Mouse (Mus musculus) adrenal gland, postnatal 10 days (tissue): ENCODE measurements around the gene Map9. TPM values are rescaled to one million over a fixed set of nuclear protein-coding genes. Genes with fewer than 3 reads are reported as not detected.
A peak's percentile ranks its signal among the peaks of the same experiment; 100 is the strongest.
"Not testable (repeated sequence)": the region's sequence is repeated elsewhere in the genome, so short reads cannot be mapped to it uniquely, and the experiment has no call there.

Experiments
- DNase-seq: peaks from one replicate; pipeline ENCODE4 v3.0.0; 2021; ENCODE audit warnings: mixed read lengths
- long read RNA-seq, 2 experiments: library from polyadenylated mRNA; stranded (forward); transcript quantifications; one replicate each; pipeline ENCODE4 v2.0.0; 2021
- total RNA-seq, 2 experiments: library from RNA; stranded (reverse); gene quantifications; 2 replicates each; pipeline ENCODE4 v1.2.3; 2021

Gene Map9
- total RNA-seq: 1 to 10 TPM; 4.5 to 6.5 TPM
- long read RNA-seq, experiment 1, partial matches to known transcripts: 2 of 2 reads
- long read RNA-seq, experiment 1, other reads (novel, unspliced or antisense): 0 of 2 reads
- long read RNA-seq, experiment 2, partial matches to known transcripts: 1 of 1 reads
- long read RNA-seq, experiment 2, other reads (novel, unspliced or antisense): 0 of 1 reads

DNA sequence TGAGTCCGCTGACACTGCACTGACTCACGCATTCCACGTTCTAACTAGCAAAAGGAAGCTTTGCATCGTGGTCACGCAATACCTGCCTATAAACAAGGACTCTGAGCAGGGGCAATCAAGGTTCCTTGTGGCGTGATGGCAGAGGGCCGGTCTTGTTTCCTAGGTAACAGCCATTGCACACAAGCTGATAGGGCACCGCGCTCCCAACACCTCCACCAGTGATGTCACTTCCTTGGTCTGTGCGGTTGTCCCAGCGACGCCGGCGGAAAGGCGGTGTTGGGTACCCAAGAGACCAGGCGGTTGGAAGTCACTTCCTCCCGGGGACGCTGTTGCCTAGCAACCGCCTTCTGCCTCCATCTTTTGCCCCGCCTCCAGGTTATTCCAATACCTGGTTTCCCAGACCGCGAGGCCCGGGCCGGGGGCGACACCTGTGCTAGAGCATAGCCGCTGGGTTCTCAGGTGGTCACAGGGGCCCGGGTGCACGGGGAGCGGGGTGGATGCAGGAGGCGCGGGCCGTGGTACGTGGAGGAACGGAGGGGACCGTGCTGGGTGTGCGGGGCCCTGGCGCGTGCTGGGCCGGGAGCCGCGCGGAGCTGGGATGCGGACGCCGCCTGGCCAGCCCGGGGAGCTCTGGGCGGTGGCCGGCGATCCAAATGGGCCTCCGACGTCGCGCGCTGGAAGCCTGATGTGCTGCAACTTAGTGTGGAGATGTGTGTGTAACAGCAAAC lies at the start of gene Map9:
Gene Map9 (plus strand): TSS at position 248 of the 728 bp plus-strand sequence.
- peak; percentile 95 for DNase-seq

DNA sequence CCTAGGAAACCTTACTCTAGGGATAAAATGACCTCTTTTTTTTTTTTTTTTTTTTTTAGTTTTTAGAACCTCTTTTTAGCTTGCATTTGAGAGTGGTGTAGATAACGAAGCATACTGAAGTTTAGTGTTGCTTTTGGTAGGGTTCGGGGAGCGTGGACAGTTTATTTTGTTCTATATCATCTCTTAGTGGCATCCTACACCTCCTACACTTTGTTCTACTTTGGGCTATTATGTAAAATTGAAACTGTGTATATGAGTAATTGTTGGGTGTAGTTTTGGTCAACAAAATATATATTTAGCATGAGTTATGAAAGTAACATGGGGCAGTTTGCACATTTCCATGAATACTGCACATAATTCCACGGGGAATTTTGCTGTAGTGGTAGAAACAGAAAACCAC lies 42.1 kb upstream of the Map9 start:
- DNase-seq: no peak

DNA sequence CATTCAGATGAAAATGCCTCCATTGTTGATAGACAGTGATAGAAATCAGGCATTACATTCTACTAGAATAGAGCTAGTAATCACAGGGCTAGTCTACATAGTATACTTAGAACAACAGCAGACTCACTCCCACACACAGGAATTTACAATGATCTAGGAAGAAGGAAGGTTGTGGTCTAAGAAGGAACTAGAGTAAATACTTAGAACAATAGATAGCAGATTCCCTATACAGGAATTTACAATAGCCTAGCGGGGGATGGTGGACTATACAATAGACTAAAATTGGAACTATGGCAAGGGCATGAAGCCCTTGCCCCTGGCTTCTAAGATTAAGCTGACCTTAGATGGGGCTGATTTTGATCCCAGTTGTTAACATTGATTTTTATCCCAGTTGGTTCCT lies 31.1 kb upstream of the Map9 start:
- DNase-seq: not testable (repeated sequence)

DNA sequence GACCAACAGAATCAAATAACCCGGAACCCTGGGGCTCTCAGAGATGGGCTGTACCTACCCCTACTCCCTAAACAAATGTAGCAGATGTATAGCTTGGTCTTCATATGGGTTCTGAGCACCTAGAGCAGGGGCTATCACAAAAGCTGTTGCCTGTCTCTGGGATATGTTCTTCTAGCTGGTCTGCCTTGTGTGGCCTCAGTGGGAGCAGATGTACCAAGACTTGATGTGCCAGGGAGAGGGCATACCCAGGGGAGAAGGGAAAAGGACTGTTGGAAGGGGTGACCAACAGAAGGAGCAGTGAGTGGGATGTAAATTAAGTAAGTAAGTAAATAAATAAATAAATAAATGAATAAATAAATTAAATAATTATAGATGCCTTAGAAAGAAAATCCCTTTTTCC lies 25.8 kb upstream of the Map9 start:
- DNase-seq: no peak

DNA sequence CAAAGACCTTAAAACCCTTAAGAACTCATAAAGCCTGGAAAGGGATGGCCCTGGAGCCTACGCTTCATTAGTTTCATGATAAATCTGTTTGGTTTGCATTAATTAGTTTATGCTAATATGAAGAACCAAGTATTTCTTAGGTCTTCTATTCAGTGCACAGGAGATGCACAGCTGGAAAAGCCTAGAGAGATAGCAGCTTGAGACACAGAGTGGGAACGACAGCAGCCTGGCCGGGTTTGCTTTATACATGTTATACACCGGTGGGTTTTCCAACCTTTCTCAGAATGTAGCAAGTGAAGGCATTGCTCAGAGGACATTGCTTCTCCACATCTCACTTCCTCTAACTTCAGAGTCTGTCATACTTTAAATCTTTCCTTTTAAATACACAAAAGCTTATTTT lies 25.3 kb upstream of the Map9 start:
- no peak for DNase-seq

DNA sequence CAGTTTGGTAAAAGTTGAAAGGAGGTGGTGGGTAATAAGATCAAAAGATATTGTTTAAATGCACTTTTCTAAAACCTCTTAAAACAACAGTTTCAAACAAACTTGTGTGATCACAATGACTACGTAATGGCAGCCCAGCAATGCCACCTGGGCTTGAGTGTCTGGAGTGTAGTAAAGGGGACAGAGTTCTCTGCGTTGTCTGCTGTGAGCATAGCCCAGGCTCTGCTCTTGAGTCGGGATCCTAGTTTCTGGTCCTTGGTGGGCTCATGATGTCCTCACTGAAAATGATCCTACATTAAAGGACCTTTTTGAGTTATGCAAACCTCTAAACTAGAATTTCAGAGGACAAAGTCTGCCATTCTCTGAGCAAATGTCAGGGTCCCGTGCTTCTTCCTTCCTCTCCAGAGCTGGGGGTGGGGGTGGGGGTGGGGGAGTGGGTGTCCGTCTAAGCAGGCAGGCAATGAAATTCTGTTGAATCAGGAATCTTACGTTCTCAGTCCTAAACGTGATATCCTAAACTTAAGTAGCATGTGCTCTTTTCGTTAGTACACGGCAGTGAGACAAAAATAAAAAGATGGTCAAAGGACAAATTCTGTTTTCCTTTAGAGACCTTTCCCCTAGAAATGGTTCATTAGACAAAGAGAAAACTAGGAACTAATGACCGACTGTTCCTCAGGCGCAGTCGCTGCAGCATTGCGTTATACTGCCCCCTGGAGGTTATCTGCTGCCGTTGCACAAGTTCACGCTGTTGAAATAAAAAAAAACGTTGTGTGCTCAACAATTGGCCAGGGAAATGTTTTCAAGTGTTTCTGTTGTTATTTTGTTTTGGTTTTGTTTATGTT lies 24.5 kb upstream of the Map9 start:
- peak; percentile 77 for DNase-seq

DNA sequence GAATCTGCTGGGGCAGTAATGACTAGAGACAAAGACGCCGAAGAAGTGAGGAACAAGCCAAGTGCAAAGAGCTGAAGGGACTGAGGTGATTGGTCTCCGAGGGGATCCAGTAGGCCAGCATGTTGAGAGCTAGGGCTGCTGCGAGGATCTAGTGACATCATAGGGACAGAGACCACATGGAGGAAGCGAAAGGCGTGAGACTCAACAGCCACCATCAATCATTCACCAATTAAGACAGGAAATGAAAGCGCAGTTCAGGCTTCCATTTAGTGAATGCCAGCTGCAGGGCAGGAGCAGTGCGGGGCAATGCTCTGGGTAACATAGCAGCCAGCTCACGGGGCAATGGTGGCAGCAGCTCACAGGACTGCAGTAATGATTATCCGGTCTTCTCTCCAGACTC lies 17.7 kb upstream of the Map9 start:
- no peak for DNase-seq

DNA sequence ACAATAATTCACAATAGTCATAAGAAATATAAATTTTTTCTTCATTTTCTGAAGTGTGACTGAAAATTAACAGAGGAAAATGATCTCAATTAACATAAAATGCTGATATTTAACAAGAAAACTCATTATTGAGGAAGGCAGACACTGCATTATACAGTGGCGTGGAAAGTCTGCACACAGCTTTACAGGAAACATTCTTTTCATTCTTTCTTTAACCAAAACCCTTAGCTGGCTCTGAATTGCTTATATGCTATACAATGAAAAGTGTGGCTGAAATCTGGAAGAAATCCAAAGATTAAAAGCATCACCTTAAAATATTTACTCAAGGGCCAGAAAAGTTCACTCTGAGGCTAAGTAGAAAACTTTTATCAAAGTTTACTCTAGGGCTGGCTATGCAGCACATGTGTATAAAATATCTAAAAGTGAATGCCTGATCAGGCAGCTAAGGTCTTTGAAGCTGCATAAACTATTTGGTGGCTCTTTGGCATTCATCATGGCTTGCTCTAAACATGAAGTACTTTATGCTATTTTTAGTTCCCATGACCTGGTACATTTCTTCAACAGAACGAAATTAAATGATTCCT lies 9.5 kb upstream of the Map9 start:
- DNase-seq: no peak

DNA sequence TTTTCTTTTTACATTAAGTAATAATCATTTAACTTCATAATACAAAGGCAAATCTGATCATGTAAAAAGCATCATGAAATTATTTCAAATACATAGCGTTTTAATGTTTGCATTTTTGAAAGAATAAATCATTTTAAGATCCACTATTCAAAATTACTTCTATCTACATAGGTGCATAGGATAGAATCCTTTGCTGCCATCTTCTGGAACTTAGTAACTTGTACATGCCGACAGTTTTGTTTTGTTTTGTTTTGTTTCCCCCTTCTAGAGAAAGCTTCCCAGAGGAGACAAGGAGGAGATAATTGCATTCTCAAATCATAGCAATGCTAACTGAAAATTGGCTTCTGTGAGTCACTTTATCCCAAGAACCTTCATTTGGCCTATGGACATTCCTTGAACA lies 7.5 kb upstream of the Map9 start:
- no peak for DNase-seq

DNA sequence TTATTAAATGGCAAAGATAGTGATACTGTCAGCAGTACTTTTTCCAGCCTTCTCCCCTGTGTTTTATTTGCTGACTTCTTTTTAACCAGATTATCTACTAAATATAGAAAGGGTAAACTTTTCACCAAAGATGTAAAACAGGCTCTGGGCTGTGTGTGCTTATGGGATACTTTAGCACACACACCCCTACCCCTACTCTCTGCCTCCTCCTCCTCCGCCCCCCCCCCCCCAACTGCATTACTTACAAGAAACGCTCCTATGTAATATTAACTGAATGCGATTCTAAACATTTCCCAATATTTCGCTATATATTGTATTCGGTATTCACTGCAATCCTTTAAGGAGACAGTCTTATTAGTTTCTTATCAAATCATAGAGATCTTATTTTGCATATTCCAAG lies 504 bp upstream of the Map9 start:
- no peak for DNase-seq

DNA sequence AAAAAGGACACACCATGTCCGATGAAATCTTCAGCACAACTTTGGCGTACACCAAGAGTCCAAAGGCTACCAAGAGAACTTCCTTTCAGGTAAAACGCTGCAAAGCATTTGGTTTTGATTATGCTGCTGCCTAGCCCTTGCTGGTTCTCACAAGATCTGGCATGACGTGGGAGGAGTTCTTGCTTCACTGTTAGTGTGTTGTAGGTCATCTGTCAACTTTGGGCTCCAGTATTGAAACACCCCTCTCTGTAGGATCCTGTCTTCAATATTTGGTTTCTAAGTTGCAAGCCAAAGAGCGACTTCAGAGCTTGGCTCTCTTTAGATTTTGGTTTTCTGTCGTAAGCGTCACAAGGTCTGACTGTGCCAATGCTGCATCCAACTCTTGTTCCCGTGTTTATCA lies 1.2 kb downstream of the Map9 start:
- no peak for DNase-seq

DNA sequence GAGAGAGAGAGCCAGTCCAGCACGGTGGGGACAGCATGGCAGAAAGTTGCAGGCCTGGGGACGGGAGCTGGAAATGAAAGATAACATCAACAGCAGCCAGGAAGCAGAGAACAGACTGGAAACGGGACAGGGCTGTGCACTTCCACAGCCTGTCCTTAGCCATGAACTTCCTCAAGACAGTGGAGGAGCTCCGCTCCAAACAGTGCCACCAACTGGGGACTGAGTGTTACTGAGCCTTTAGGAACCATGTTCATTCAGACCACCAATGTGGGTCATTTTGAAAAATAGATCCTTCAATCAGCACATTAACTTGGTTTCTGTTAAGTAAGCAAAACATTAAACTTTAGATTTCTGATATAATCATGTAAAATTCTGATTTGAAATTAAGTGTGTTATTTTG lies 4.6 kb downstream of the Map9 start:
- peak; percentile 30 for DNase-seq

DNA sequence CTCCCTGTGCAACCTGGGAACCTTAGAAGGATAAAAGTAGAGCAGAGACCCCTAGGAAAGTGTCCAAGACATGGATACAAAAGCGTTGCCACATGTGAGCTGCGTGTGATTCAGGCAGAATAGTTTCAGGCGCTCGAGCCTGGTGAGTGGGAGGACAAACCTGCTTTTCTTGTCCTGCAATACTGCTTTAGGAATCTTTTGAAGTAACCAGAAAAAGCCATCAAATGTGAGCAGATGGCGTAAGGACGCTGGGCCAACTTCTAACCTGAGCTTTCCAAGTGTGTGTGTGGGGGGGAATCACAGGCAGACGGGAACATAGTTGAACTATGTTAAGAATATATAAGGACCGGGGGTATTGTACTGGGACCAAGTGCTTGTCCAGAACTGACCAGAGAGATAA lies 6.7 kb downstream of the Map9 start:
- DNase-seq: no peak

DNA sequence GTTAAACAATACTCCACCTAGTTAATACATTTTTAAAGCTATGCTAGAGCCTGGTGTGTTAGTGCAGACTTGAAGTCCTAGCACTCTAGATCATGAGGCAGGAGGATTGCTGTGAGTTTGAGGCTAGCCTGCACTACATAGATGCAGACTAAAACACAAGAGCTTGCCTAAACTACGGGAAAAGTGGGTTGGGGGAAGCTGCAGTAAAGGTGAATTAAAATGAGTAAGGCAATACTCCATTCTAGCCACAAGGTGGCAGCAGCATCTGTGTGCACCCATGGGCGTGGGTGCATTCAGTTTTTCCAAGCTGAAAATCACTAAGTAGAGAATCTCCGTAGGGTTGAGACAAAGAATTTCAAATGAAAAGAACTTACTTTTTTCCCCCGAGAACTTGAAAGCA lies 7.1 kb downstream of the Map9 start:
- DNase-seq: peak; percentile 31

DNA sequence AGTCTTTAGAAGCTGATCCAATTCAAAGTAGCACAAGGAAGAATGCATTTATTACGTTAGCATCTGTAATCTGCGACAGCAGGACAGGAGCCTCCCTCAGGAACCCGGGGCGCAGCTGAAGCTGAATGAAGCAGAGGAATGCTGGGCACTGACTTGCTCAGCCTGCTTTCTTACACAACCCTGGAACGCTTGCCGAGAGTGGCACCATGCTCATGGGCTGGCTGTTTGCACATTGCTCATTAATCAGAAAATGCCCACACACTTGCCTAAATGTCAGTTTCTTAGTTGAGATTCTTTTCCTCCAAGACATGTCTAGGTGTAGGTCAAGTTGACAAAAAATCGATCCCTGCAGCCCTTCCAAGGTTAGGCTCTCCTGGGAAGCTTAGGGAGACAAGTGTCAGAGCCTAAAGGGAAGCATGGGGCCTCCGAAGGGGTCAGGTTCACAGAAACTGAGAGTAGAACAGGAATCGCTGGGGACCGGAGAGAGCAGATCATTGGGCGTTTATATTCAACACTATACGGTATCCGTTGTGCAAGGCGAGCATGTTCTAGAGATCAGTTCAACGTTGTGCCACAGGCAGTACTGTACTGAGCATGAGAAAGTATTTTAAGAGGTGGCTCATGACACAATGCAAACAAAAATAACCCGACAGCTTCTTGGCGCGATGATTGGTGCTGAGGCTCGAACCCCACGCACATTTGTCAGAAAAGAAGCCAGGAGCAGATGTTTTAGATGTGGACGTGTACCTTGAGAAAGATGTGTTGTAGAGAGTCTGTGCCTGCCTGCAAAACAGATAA lies 11.4 kb downstream of the Map9 start:
- no peak for DNase-seq

DNA sequence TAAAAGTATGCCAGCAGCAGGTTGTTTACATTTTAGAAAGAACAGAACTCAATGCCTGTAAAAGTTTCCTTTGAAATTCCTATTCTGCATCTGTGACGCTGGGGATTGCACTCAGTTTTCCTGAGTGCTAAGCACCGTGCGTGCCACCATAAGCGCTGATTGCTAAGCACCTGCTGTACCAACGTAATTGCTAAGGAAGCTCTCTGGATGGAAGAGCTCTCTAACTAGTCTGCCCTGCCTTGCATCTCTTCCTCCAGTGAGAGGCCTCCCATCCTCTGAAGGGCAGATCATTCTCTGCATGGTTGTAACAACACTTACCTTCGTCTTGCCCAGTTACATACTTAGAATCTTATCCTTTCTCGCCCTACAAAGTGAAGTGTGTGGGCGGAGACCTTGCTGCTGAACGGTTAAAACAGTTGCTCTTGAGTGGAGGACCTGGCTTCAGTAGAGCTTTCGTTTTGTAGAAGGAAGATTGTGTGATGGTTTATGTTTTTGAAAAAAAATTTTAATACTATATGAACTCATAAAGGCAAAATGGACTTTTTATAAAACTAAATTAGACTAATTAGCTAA lies 12.7 kb downstream of the Map9 start:
- no peak for DNase-seq

DNA sequence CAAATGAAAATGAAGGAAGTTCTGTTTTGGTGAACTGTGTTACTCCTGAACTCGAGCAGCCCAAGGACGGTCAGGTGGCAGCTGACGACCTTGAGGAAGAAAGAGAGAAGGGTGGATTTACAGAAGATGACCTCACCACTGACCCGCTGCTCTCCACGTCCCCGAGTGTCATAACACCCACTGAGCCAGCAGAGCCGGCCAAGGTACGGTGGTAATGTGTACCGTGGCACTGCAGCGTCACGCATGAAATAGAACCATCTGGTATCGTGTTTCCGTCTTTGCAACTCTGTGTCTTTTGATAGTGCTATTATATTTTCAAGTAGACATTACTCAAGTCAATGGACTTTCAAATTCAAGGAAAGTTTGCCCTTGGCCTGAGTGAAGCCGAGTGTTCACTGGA lies 19.1 kb downstream of the Map9 start:
- no peak for DNase-seq

DNA sequence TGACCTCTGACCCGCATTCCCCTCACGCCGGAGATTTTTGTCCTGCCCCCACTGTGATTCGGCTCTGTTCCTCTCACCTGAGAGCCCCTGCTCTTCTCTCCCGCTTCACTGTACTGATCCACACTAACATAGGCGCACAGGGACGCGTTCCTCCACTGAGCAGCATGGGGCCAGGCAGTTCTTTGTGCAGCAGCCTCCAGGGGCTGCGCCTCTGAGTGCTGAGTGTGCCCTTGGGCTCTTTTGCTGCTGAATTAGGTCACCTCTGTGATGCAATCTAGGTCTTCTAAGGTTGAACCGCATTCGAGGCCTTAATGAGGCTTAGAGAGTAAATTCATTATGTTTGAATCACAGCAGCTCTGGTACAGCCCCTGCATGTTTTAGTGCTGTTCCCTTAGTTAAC lies 24.5 kb downstream of the Map9 start:
- DNase-seq: peak; percentile 29

DNA sequence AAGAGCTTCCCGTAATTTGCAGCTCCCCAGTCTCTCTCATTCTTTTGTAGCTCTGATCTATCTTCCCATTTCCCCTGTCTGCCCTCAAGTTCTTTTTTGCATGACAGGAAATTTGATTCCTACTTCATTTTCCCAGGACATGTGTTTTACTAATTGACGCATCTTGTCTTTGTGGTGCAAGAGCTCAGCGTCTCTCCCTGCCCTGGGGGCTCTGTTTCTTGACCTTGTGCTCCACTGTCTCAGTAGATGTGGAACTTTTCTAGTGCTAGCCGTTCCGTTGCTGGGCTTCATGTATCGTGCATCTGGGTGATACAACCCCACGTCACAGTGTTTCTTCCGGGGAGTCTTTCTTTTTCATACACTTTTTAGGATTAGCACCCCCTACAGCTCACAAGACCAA lies 27.2 kb downstream of the Map9 start:
- DNase-seq: no peak

DNA sequence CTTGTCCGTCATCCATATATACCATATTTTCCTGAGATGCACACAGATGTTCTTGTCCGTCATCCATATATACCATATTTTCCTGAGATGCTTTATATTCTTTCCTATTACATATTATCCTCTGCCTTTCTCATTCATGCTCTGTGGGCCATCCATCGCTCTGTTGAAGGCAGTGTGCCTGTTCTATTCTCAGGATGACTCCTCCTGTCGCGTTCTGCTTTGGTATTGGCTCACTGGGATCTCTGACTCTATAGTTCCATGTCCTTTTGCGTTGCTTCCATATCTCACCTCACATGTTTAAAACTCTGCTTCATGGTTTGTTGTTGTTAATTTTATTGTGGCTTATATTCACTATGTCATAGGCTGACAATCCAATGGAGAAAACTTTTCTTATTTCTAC lies 48.0 kb downstream of the Map9 start:
- no peak for DNase-seq

DNA sequence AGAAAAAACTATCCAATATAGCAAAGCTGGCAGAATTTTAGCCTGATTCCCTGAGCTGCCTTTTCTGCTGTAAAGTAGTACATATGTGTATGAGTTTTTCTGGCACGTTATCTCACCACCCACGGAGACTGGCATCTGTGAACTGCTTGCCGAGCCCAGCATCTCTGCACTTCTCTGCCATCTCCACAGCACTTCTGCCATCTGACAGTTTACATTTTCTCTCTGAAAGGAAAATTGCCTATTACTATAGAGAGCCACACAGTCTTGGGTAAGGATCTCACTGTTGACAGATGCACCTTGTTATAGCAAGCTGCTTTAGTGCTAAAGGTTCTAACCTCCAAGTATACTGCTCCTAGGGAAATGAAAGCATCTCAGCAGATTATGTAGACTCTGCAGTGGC lies 48.5 kb downstream of the Map9 start:
- DNase-seq: no peak

DNA sequence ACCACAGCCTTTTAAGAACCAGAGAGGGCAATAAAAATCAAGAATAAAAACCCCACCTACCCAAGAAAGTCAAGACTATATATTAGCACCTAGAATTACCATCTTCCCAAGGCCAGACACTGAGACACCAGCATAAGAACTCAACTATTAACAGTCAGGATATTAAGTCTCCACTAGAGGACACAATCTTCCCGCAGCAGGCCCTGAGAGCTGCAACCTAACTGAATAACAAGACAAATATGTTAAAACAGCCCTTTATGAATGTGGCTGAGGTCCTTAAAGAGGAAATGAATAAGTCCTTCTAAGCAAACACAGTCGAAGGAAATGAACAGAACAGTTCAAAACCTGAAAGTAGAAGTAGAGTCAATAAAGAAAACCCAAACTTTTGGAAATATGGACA lies 49.6 kb downstream of the Map9 start:
- no peak for DNase-seq
